In genomic region chr5:148935071-148935821, GRCm38 (mm10) we compare ENCODE assay signal across 14 mouse cellular contexts. TPM values are rescaled to one million over a fixed set of nuclear protein-coding genes. Genes with fewer than 3 reads are reported as not detected.
DNase-seq lines count a peak whose midpoint lies in the region; ATAC-seq and TF ChIP-seq lines count a peak whose summit lies in the region.
"Had no signal": no experiment of that assay in that cellular context is flagged by ENCODE, and none has a peak within 500 bp of the region (broad histone marks: within the 10 kb centered on the region; RNA-seq: fewer than 3 reads in every experiment).

No protein-coding gene starts in this region.

- H3K27ac ChIP-seq in heart, embryonic 11.5 days (ENCODE audit: low read depth, low read length) = peak overlapping the region; percentile 17; the same call in 1 of the 2 replicates
- no peak overlapping the region for H3K27ac ChIP-seq in ES-Bruce4 (ENCODE audit: insufficient read depth, low read length)
- H3K27ac ChIP-seq in embryonic facial prominence, embryonic 12.5 days = peak overlapping the region; percentile 57
- H3K27ac ChIP-seq in liver, embryonic 11.5 days (ENCODE audit: low read depth, low read length) = peak overlapping the region; percentile 90
- H3K27ac ChIP-seq in midbrain, embryonic 14.5 days (replicated peaks; ENCODE audit: low read depth, low read length) = no peak overlapping the region
- H3K27ac ChIP-seq: forebrain, embryonic 15.5 days had no signal

- H3K9ac ChIP-seq in heart, embryonic 11.5 days (ENCODE audit: low read depth, low read length) = no peak overlapping the region
- no peak overlapping the region for H3K9ac ChIP-seq in ES-Bruce4 (ENCODE audit: low read depth, poor library complexity, severe bottlenecking)
- H3K9ac ChIP-seq in embryonic facial prominence, embryonic 12.5 days = no peak overlapping the region
- peak overlapping the region; percentile 46 for H3K9ac ChIP-seq in liver, embryonic 11.5 days (ENCODE audit: low read depth, low read length)
- H3K9ac ChIP-seq in midbrain, embryonic 14.5 days (replicated peaks; ENCODE audit: low read length) = no peak overlapping the region
- H3K9ac ChIP-seq: forebrain, embryonic 15.5 days; lung, embryonic 15.5 days had no signal

- H3K4me2 ChIP-seq in heart, embryonic 11.5 days = no peak overlapping the region
- no peak overlapping the region for H3K4me2 ChIP-seq in embryonic facial prominence, embryonic 12.5 days (replicated peaks)
- H3K4me2 ChIP-seq in liver, embryonic 11.5 days = peak overlapping the region; percentile 41
- H3K4me2 ChIP-seq in midbrain, embryonic 14.5 days (ENCODE audit: low read length) = no peak overlapping the region
- H3K4me2 ChIP-seq: forebrain, embryonic 15.5 days; lung, embryonic 15.5 days had no signal

- H3K4me1 ChIP-seq in heart, embryonic 11.5 days (ENCODE audit: control insufficient read depth, insufficient read depth, low read length) = no peaks in the 10 kb centered on the region
- peaks cover 6% of the 10 kb centered on the region for H3K4me1 ChIP-seq in ES-Bruce4 (ENCODE audit: control insufficient read depth, insufficient read depth, low read length)
- H3K4me1 ChIP-seq in embryonic facial prominence, embryonic 12.5 days = peaks cover 4% of the 10 kb centered on the region; the same call in 1 of the 2 replicates
- peaks cover 18% of the 10 kb centered on the region for H3K4me1 ChIP-seq in liver, embryonic 11.5 days (replicated peaks; ENCODE audit: control insufficient read depth, insufficient read depth, low read length)
- no peaks in the 10 kb centered on the region for H3K4me1 ChIP-seq in midbrain, embryonic 14.5 days (ENCODE audit: control insufficient read depth, insufficient read depth, low read length)
- H3K4me1 ChIP-seq: forebrain, embryonic 15.5 days had no signal

- TF ChIP-seq POLR2A in ES-Bruce4 (IDR thresholded peaks at IDR 0.05; ENCODE audit: insufficient read depth, low read length) = no peak

- TF ChIP-seq EP300 in ES-Bruce4 (IDR thresholded peaks at IDR 0.05; ENCODE audit: insufficient read depth, low read depth, low read length) = peak; percentile 84

- DNase-seq in heart, adult 11 months = no peak
- peak; percentile 74 for DNase-seq in liver, embryonic 11.5 days (ENCODE audit: low spot score)
- no peak for DNase-seq in midbrain, embryonic 14.5 days
- no peak for DNase-seq in ovary, postnatal 36 days (ENCODE audit: low spot score)
- DNase-seq in kidney, postnatal 4 days = no peak
- DNase-seq: cerebellum, postnatal 25 days had no signal

- peak; percentile 71 for ATAC-seq in heart, embryonic 11.5 days (replicated peaks; ENCODE audit: insufficient number of reproducible peaks, low FRiP score, low TSS enrichment)
- ATAC-seq in embryonic facial prominence, embryonic 12.5 days (ENCODE audit: insufficient number of reproducible peaks, insufficient read depth, low FRiP score, low TSS enrichment) = peak; percentile 52; the same call in 1 of the 2 replicates
- peak; percentile 99 for ATAC-seq in liver, embryonic 11.5 days (replicated peaks; ENCODE audit: low FRiP score)
- ATAC-seq in midbrain, embryonic 14.5 days (ENCODE audit: low FRiP score, low TSS enrichment) = no peak
- ATAC-seq: forebrain, embryonic 15.5 days; inflammation-experienced regulatory T-cells, adult 6 months had no signal

- WGBS in heart, embryonic 11.5 days (ENCODE audit: insufficient replicate concordance) = 37% methylated on average over 7 of the region's 7 CpGs
- 36% methylated on average over 7 of the region's 7 CpGs for WGBS in embryonic facial prominence, embryonic 12.5 days
- WGBS in liver, embryonic 11.5 days = 26% methylated on average over 7 of the region's 7 CpGs
- 51% methylated on average over 7 of the region's 7 CpGs for WGBS in midbrain, embryonic 14.5 days

- no peaks in the 10 kb centered on the region for H3K27me3 ChIP-seq in heart, embryonic 11.5 days (ENCODE audit: control insufficient read depth, insufficient read depth, low read length)
- no peaks in the 10 kb centered on the region for H3K27me3 ChIP-seq in ES-Bruce4 (ENCODE audit: control insufficient read depth, insufficient read depth, low read length, poor library complexity, severe bottlenecking)
- H3K27me3 ChIP-seq in embryonic facial prominence, embryonic 12.5 days = no peaks in the 10 kb centered on the region
- no peaks in the 10 kb centered on the region for H3K27me3 ChIP-seq in liver, embryonic 11.5 days (replicated peaks; ENCODE audit: control insufficient read depth, insufficient read depth, low read length)
- no peaks in the 10 kb centered on the region for H3K27me3 ChIP-seq in midbrain, embryonic 14.5 days (ENCODE audit: control insufficient read depth, insufficient read depth, low read length)
- H3K27me3 ChIP-seq: forebrain, embryonic 15.5 days; lung, embryonic 15.5 days had no signal

- no peaks in the 10 kb centered on the region for H3K36me3 ChIP-seq in heart, embryonic 11.5 days (ENCODE audit: control insufficient read depth, insufficient read depth, low read length)
- H3K36me3 ChIP-seq in ES-Bruce4 (ENCODE audit: control insufficient read depth, insufficient read depth, low read length, poor library complexity, severe bottlenecking) = no peaks in the 10 kb centered on the region
- H3K36me3 ChIP-seq in embryonic facial prominence, embryonic 12.5 days = no peaks in the 10 kb centered on the region
- H3K36me3 ChIP-seq in liver, embryonic 11.5 days (ENCODE audit: control insufficient read depth, insufficient read depth, low read length) = no peaks in the 10 kb centered on the region
- H3K36me3 ChIP-seq in midbrain, embryonic 14.5 days (ENCODE audit: control insufficient read depth, insufficient read depth, low read length) = no peaks in the 10 kb centered on the region
- H3K36me3 ChIP-seq: forebrain, embryonic 15.5 days; lung, embryonic 15.5 days had no signal

- TF ChIP-seq CTCF in ES-Bruce4 (IDR thresholded peaks at IDR 0.05; ENCODE audit: low read depth, low read length) = no peak

- no peaks in the 10 kb centered on the region for H3K9me3 ChIP-seq in heart, embryonic 11.5 days (replicated peaks; ENCODE audit: control insufficient read depth, low read length)
- no peaks in the 10 kb centered on the region for H3K9me3 ChIP-seq in ES-Bruce4 (replicated peaks; ENCODE audit: control insufficient read depth, insufficient read depth, low read length, poor library complexity, severe bottlenecking)
- 0 out of 2 replicates have a peak, but pooled peaks cover 4% of the 10 kb centered on the region for H3K9me3 ChIP-seq in embryonic facial prominence, embryonic 12.5 days
- no peaks in the 10 kb centered on the region; the same call in 1 of the 2 replicates for H3K9me3 ChIP-seq in liver, embryonic 11.5 days (ENCODE audit: control insufficient read depth, low read length)
- no peaks in the 10 kb centered on the region for H3K9me3 ChIP-seq in midbrain, embryonic 14.5 days (ENCODE audit: control insufficient read depth, low read length)
- H3K9me3 ChIP-seq: forebrain, embryonic 15.5 days; lung, embryonic 15.5 days had no signal

- no peak overlapping the region for H3K4me3 ChIP-seq in heart, embryonic 11.5 days (ENCODE audit: low read depth, low read length)
- H3K4me3 ChIP-seq in ES-Bruce4 (ENCODE audit: low read depth, low read length) = no peak overlapping the region
- H3K4me3 ChIP-seq in embryonic facial prominence, embryonic 12.5 days = no peak overlapping the region
- no peak overlapping the region for H3K4me3 ChIP-seq in liver, embryonic 11.5 days (ENCODE audit: low read depth, low read length)
- H3K4me3 ChIP-seq in midbrain, embryonic 14.5 days (replicated peaks; ENCODE audit: low read depth, low read length) = no peak overlapping the region
- H3K4me3 ChIP-seq: forebrain, embryonic 15.5 days; lung, embryonic 15.5 days had no signal

RNA-seq across cellular contexts. Expression of gene Katnal1, which starts 6.1 kb away (rescaled TPM):
- 17.4 and 18.5 TPM in 2 replicates for polyA plus RNA-seq in heart, embryonic 11.5 days (2014; fragmentation: Nextera tagmentation; extraction: Ambion mirVana)
- 10.3 and 10.5 TPM in 2 replicates for polyA plus RNA-seq in ES-Bruce4 (2011; ENCODE audit: insufficient read depth, insufficient read length, low read depth, missing spikeins)
- 25.4 and 25.7 TPM in 2 replicates for polyA plus RNA-seq in embryonic facial prominence, embryonic 12.5 days (2016; fragmentation: Nextera tagmentation; extraction: Ambion mirVana)
- polyA plus RNA-seq in liver, embryonic 11.5 days (2014; fragmentation: Nextera tagmentation; extraction: Ambion mirVana) = 18.9 and 19.5 TPM in 2 replicates
- polyA plus RNA-seq in midbrain, embryonic 14.5 days (2014; fragmentation: Nextera tagmentation; extraction: Ambion mirVana) = 30.9 and 42.8 TPM in 2 replicates

RNA-seq across cellular contexts. Expression of gene Gm42791, which starts 59.7 kb away (rescaled TPM):
- 2.5 TPM in 1 of 2 replicates, not detected in the other for polyA plus RNA-seq in heart, embryonic 11.5 days (2014; fragmentation: Nextera tagmentation; extraction: Ambion mirVana)
- 1.9 and 4.8 TPM in 2 replicates for polyA plus RNA-seq in ES-Bruce4 (2011; ENCODE audit: insufficient read depth, insufficient read length, low read depth, missing spikeins)
- polyA plus RNA-seq in embryonic facial prominence, embryonic 12.5 days (2016; fragmentation: Nextera tagmentation; extraction: Ambion mirVana) = 3.4 and 4.0 TPM in 2 replicates
- polyA plus RNA-seq in liver, embryonic 11.5 days (2014; fragmentation: Nextera tagmentation; extraction: Ambion mirVana) = not detected in 2 replicates
- polyA plus RNA-seq in midbrain, embryonic 14.5 days (2014; fragmentation: Nextera tagmentation; extraction: Ambion mirVana) = not detected in 2 replicates
- polyA plus RNA-seq: brain, embryonic 14.5 days; heart, embryonic 14.5 days; inflammation-experienced regulatory T-cells, adult 6 months had no signal

Comparison
In these comparisons a context has a peak if more than half of its experiments do, and no peak if none do; other contexts are left out.
1. H3K27ac ChIP-seq: peak in heart, embryonic 11.5 days (single experiment), embryonic facial prominence, embryonic 12.5 days (single experiment) and liver, embryonic 11.5 days (single experiment); none in ES-Bruce4 (single experiment) and midbrain, embryonic 14.5 days (single experiment).